Mouse (Mus musculus) limb, embryonic 10.5 days (tissue): ENCODE measurements around the gene B3galnt1. TPM values are rescaled to one million over a fixed set of nuclear protein-coding genes. Genes with fewer than 3 reads are reported as not detected.

Experiments used
- DNase-seq: peaks from one replicate; pipeline ENCODE4 v3.0.0-alpha.2; 2017; ENCODE audit warnings: low spot score
- H3K27ac ChIP-seq: fragments of 300-500 bp; sonication (generic); 2 replicates; pipeline ENCODE4 v1.5.1; 2016; ENCODE audit warnings: mild to moderate bottlenecking
- H3K27me3 ChIP-seq: fragments of 300-500 bp; sonication (generic); 2 replicates; pipeline ENCODE4 v1.6.1; 2016; ENCODE audit warnings: low read depth, mild to moderate bottlenecking; ENCODE audit not compliant: poor library complexity, severe bottlenecking
- H3K36me3 ChIP-seq: fragments of 300-500 bp; sonication (generic); 2 replicates; pipeline ENCODE4 v1.6.1; 2016; ENCODE audit warnings: mild to moderate bottlenecking, moderate library complexity
- H3K4me1 ChIP-seq: fragments of 300-500 bp; sonication (generic); 2 replicates; pipeline ENCODE4 v1.6.1; 2016
- H3K4me3 ChIP-seq: fragments of 300-500 bp; sonication (generic); 2 replicates; pipeline ENCODE4 v1.5.1; 2016; ENCODE audit warnings: mild to moderate bottlenecking, moderate library complexity
- H3K9me3 ChIP-seq: fragments of 300-500 bp; sonication (generic); replicated peaks from 2 replicates; pipeline ENCODE4 v1.6.1; 2016; ENCODE audit warnings: mild to moderate bottlenecking
- WGBS: fragments of 180-500 bp; shearing (Covaris S2); methylation state at CpG from one replicate; pipeline ENCODE4 v1.1.7; 2016; 5-methylcytosine and 5-hydroxymethylcytosine counted together
- polyA plus RNA-seq: library from polyadenylated mRNA; unstranded; fragments of >200 nt; fragmentation: Nextera tagmentation; extraction: Ambion mirVana; gene quantifications from 2 replicates; pipeline ENCODE4 v1.2.1, GENCODE M21; 2016

B3galnt1 gene
- polyA plus RNA-seq, 1 experiment from 2014 or later, result 23.0 TPM

GRCm38 (mm10) chr3:69559316-69559974, 39.3 kb downstream of the B3galnt1 start:
- Histone ChIP-seq H3K27me3 (no peaks in the 10 kb centered on the region), H3K36me3 (no peaks in the 10 kb centered on the region), H3K4me1 (peaks cover 16% of the 10 kb centered on the region), H3K9me3 (no peaks in the 10 kb centered on the region), H3K27ac (no peak overlapping the region), H3K4me3 (no peak overlapping the region)
- no peak for DNase-seq
- WGBS, result 89% methylated on average over 6 of the region's 6 CpGs

GRCm38 (mm10) chr3:69556092-69556778, 42.5 kb downstream of the B3galnt1 start:
- H3K9me3 ChIP-seq, result no peaks in the 10 kb centered on the region
- 92% methylated on average over 12 of the region's 12 CpGs for WGBS
- H3K4me3 ChIP-seq, result no peak overlapping the region
- peaks cover 2% of the 10 kb centered on the region; the same call in 1 of the 2 replicates for H3K36me3 ChIP-seq
- H3K27me3 ChIP-seq, result no peaks in the 10 kb centered on the region
- peaks cover 13% of the 10 kb centered on the region for H3K4me1 ChIP-seq
- no peak overlapping the region for H3K27ac ChIP-seq
- no peak for DNase-seq

- peaks cover 13% of the 10 kb centered on the region for H3K4me1 ChIP-seq
- no peak overlapping the region for H3K27ac ChIP-seq
- H3K9me3 ChIP-seq, result no peaks in the 10 kb centered on the region
- no peak overlapping the region for H3K4me3 ChIP-seq
- no peak for DNase-seq
- WGBS, result 92% methylated on average over 6 of the region's 6 CpGs
- no peaks in the 10 kb centered on the region for H3K27me3 ChIP-seq
- peaks cover 2% of the 10 kb centered on the region; the same call in 1 of the 2 replicates for H3K36me3 ChIP-seq
Observed at GRCm38 (mm10) chr3:69555511-69555910, 43.2 kb downstream of the B3galnt1 start.

- H3K27me3 ChIP-seq, result no peaks in the 10 kb centered on the region
- no peak overlapping the region for H3K4me3 ChIP-seq
- DNase-seq, result no peak
- H3K4me1 ChIP-seq, result no peaks in the 10 kb centered on the region
- H3K36me3 ChIP-seq, result peaks cover 2% of the 10 kb centered on the region; the same call in 1 of the 2 replicates
- H3K9me3 ChIP-seq, result no peaks in the 10 kb centered on the region
- 87% methylated on average over 4 of the region's 4 CpGs for WGBS
- no peak overlapping the region for H3K27ac ChIP-seq
Observed at GRCm38 (mm10) chr3:69549602-69550001, 49.2 kb downstream of the B3galnt1 start.

GRCm38 (mm10) chr3:69548704-69549455, 49.9 kb downstream of the B3galnt1 start:
- DNase-seq, result no peak
- Histone ChIP-seq H3K27me3 (no peaks in the 10 kb centered on the region), H3K4me1 (no peaks in the 10 kb centered on the region), H3K27ac (no peak overlapping the region), H3K4me3 (no peak overlapping the region), H3K9me3 (no peaks in the 10 kb centered on the region), H3K36me3 (peaks cover 2% of the 10 kb centered on the region; the same call in 1 of the 2 replicates)
- 88% methylated on average over 22 of the region's 22 CpGs for WGBS

- H3K27me3 ChIP-seq, result no peaks in the 10 kb centered on the region
- H3K9me3 ChIP-seq, result no peaks in the 10 kb centered on the region
- no peak overlapping the region for H3K4me3 ChIP-seq
- DNase-seq, result no peak
- no peaks in the 10 kb centered on the region for H3K36me3 ChIP-seq
- 89% methylated on average over 5 of the region's 5 CpGs for WGBS
- H3K27ac ChIP-seq, result no peak overlapping the region
- H3K4me1 ChIP-seq, result no peaks in the 10 kb centered on the region
Observed at GRCm38 (mm10) chr3:69545017-69545416, 53.7 kb downstream of the B3galnt1 start.

- no peak overlapping the region for H3K27ac ChIP-seq
- 92% methylated on average over 1 of the region's 1 CpGs for WGBS
- no peaks in the 10 kb centered on the region for H3K4me1 ChIP-seq
- no peak overlapping the region for H3K4me3 ChIP-seq
- no peaks in the 10 kb centered on the region for H3K9me3 ChIP-seq
- H3K36me3 ChIP-seq, result no peaks in the 10 kb centered on the region
- no peaks in the 10 kb centered on the region for H3K27me3 ChIP-seq
- DNase-seq, result no peak
Observed at GRCm38 (mm10) chr3:69543730-69544129, 55.0 kb downstream of the B3galnt1 start.

GRCm38 (mm10) chr3:69542962-69543361, 55.8 kb downstream of the B3galnt1 start:
- Histone ChIP-seq H3K27ac (no peak overlapping the region), H3K9me3 (no peaks in the 10 kb centered on the region), H3K4me1 (no peaks in the 10 kb centered on the region), H3K4me3 (no peak overlapping the region), H3K36me3 (no peaks in the 10 kb centered on the region), H3K27me3 (no peaks in the 10 kb centered on the region)
- no peak for DNase-seq
- 91% methylated on average over 8 of the region's 8 CpGs for WGBS

- Histone ChIP-seq H3K27me3 (no peaks in the 10 kb centered on the region), H3K4me1 (peaks cover 12% of the 10 kb centered on the region; the same call in 1 of the 2 replicates), H3K9me3 (no peaks in the 10 kb centered on the region), H3K4me3 (no peak overlapping the region), H3K36me3 (no peaks in the 10 kb centered on the region), H3K27ac (no peak overlapping the region; the same call in 1 of the 2 replicates)
- DNase-seq, result no peak
- WGBS, result 79% methylated on average over 25 of the region's 25 CpGs
Observed at GRCm38 (mm10) chr3:69535941-69536647, 62.7 kb downstream of the B3galnt1 start.

- DNase-seq, result no peak
- peaks cover 12% of the 10 kb centered on the region; the same call in 1 of the 2 replicates for H3K4me1 ChIP-seq
Observed at GRCm38 (mm10) chr3:69535486-69535885, 63.3 kb downstream of the B3galnt1 start.

GRCm38 (mm10) chr3:69532687-69533086, 66.1 kb downstream of the B3galnt1 start:
- Histone ChIP-seq H3K9me3 (no peaks in the 10 kb centered on the region), H3K27ac (no peak overlapping the region), H3K4me3 (no peak overlapping the region), H3K4me1 (peaks cover 12% of the 10 kb centered on the region; the same call in 1 of the 2 replicates), H3K27me3 (no peaks in the 10 kb centered on the region), H3K36me3 (no peaks in the 10 kb centered on the region)
- 79% methylated on average over 4 of the region's 4 CpGs for WGBS
- no peak for DNase-seq

More at GRCm38 (mm10) chr3:69535486-69535885, 63.3 kb downstream of the B3galnt1 start:
- Histone ChIP-seq H3K36me3 (no peaks in the 10 kb centered on the region), H3K9me3 (no peaks in the 10 kb centered on the region), H3K4me3 (no peak overlapping the region), H3K27me3 (no peaks in the 10 kb centered on the region), H3K27ac (no peak overlapping the region)
- 93% methylated on average over 10 of the region's 10 CpGs for WGBS

GRCm38 (mm10) chr3:69531511-69531910, 67.2 kb downstream of the B3galnt1 start:
- DNase-seq, result no peak
- Histone ChIP-seq H3K36me3 (no peaks in the 10 kb centered on the region), H3K4me3 (no peak overlapping the region), H3K27me3 (no peaks in the 10 kb centered on the region), H3K27ac (no peak overlapping the region), H3K4me1 (peaks cover 6% of the 10 kb centered on the region; the same call in 1 of the 2 replicates), H3K9me3 (no peaks in the 10 kb centered on the region)
- WGBS, result 86% methylated on average over 9 of the region's 9 CpGs
